18 mouse cellular contexts compared by ENCODE assay signal in genomic region chr19:43651241-43651785, GRCm38 (mm10). TPM values are rescaled to one million over a fixed set of nuclear protein-coding genes. Genes with fewer than 3 reads are reported as not detected.
"Had no signal": no experiment of that assay in that cellular context is flagged by ENCODE, and none has a peak within 500 bp of the region (broad histone marks: within the 10 kb centered on the region; RNA-seq: fewer than 3 reads in every experiment).

No protein-coding gene starts in this region.

- H3K4me3 ChIP-seq: left cerebral cortex, adult 2 months; limb, embryonic 10.5 days; liver, embryonic 15.5 days; midbrain, embryonic 10.5 days; midbrain, embryonic 15.5 days had no signal

- H3K4me2 ChIP-seq: liver, embryonic 11.5 days; liver, embryonic 15.5 days; midbrain, embryonic 15.5 days had no signal

- H3K4me1 ChIP-seq: midbrain, embryonic 10.5 days; midbrain, embryonic 15.5 days had no signal

- ATAC-seq: inflammation-experienced regulatory T-cells, adult 6 months; lung, postnatal 0 days; midbrain, embryonic 15.5 days had no signal

- H3K9me3 ChIP-seq: limb, embryonic 10.5 days; liver, embryonic 15.5 days; midbrain, embryonic 10.5 days; midbrain, embryonic 15.5 days had no signal

- H3K36me3 ChIP-seq: limb, embryonic 10.5 days; liver, embryonic 15.5 days; midbrain, embryonic 10.5 days; midbrain, embryonic 15.5 days had no signal

- H3K27me3 ChIP-seq: midbrain, embryonic 15.5 days had no signal

- H3K27ac ChIP-seq: left cerebral cortex, adult 2 months; limb, embryonic 10.5 days; liver, embryonic 15.5 days; midbrain, embryonic 10.5 days; midbrain, embryonic 15.5 days had no signal

- H3K9ac ChIP-seq: liver, embryonic 15.5 days; midbrain, embryonic 15.5 days had no signal

- DNase-seq: kidney, adult 9 months; kidney, postnatal 10 days; lung, adult 2 months; lung, postnatal 4 days; spleen, adult 18-20 months; thymus, adult 2 months; thymus, postnatal 25 days had no signal

RNA-seq across cellular contexts. Expression of gene Nkx2-3, which starts 39.2 kb away (rescaled TPM):
- polyA plus RNA-seq: inflammation-experienced regulatory T-cells, adult 6 months; limb, embryonic 10.5 days; limb, embryonic 14.5 days; lung, adult 2 months; lung, postnatal 0 days; neural tube, embryonic 14.5 days; thymus, adult 2 months; urinary bladder, adult 2 months had no signal
